Mouse (Mus musculus): ENCODE data around the gene Abtb2. TPM values are rescaled to one million over a fixed set of nuclear protein-coding genes. Genes with fewer than 3 reads are reported as not detected.
"Not testable (repeated sequence)": the region's sequence is repeated elsewhere in the genome, so short reads cannot be mapped to it uniquely, and the experiment has no call there.

The Abtb2 gene
- 10 to 100 TPM in 1 of 2 experiments, 1 to 10 TPM in 1; 9.5 to 11.9 TPM for total RNA-seq (2021)

DNA sequence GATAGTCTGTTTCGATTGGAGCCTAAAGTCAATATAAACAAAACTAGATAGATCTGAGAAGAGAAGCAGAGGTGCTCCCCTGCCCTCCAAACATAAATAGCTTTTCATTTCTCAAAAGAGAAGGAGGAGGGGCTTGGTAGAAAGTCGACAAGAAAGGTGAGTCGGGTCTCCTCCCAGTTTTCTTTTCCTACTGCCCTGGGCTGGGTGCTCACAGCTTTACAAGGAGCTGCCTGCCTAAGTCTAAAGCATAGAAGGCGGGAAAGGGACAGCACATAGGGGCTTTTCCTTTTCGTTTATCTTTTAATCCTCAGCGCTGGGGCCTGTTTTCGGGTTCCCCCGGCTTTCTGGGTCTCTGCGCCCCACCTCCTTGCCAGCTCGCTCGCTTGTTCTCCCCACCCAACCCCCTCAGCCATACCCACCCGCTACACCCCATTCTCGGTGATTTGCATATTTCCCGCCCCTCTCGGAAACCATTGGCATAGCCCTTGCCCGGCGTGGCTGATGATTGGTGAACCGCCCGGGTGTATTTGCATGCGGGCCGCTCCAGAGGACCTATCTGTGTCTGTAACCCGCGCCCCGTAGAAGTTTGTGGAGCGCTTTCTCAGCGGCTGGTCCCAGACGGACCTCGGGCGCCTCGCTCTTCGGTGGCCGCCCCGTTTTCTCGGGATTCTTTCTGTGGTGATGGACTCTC is at the start of gene Abtb2:
Gene Abtb2 (plus strand): TSS at position 579 of the 691 bp plus-strand sequence.
- DNase-seq = peak; percentile 94
- intact Hi-C loops (cut with DNase I) = loop anchor here (10.0 kb wide), 1 partner anchor 429 kb away; no protein-coding TSS in a partner anchor

- DNase-seq = no peak
- intact Hi-C loops (cut with DNase I) = no loop called here
These were observed 49.6 kb upstream of the Abtb2 start for GRCm38 (mm10) chr2:103516472-103516871.

- intact Hi-C loops (cut with DNase I) = no loop called here
- DNase-seq = no peak
These were observed 40.5 kb upstream of the Abtb2 start for GRCm38 (mm10) chr2:103525596-103525995.

GRCm38 (mm10) chr2:103547132-103547531 is 19.0 kb upstream of the Abtb2 start:
- intact Hi-C loops (cut with DNase I) = loop anchor here (5.0 kb wide), 1 partner anchor 90 kb away; no protein-coding TSS in a partner anchor
- peak; percentile 79 for DNase-seq

- intact Hi-C loops (cut with DNase I); DNase-seq: not testable (repeated sequence)
These were observed 15.8 kb upstream of the Abtb2 start for GRCm38 (mm10) chr2:103550301-103550700.

GRCm38 (mm10) chr2:103554041-103554440 is 12.1 kb upstream of the Abtb2 start:
- intact Hi-C loops (cut with DNase I) = no loop called here
- no peak for DNase-seq

DNA sequence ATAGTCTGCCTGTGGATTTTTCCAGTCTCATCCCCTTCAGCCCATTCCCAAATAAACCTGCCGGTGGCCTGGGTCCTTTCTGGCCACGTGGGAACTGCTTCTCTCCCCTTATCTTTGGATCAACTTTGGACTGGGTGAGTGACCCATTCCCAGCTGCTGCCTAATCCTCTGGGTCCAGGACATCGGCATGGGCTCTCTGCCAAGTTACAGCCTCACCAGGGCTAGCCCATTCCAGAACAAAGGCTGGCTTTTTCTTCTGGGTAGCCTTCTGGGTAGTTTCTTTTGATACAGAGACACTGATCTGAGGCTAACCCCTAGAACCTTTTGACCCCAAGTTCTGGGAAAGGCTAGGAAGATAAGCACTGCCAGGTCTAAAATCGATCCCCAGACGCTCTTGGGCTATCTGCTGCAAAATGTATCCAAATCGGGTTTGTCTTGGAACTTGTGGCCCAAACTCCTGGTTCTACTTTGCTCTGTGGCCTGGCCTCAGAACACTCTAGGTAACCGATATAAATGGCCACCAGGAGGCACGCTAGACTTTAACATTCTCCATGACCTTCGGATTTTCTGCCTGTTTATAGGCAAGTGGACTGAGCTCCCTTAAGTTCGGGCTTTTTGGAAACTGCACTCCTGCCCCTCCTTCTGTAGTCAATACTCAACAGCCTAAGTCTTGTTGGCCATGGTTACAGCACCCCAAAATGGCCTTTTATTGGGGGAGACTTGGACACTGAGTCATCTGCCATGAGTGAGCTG is 9.8 kb upstream of the Abtb2 start:
- DNase-seq = no peak
- intact Hi-C loops (cut with DNase I) = no loop called here

- intact Hi-C loops (cut with DNase I) = loop anchor here (10.0 kb wide), 1 partner anchor 434 kb away; no protein-coding TSS in a partner anchor
- no peak for DNase-seq
These were observed 5.2 kb upstream of the Abtb2 start for GRCm38 (mm10) chr2:103560955-103561354.

- no peak for DNase-seq
- intact Hi-C loops (cut with DNase I) = loop anchor here (10.0 kb wide), 1 partner anchor 430 kb away; no protein-coding TSS in a partner anchor
These were observed 1.6 kb upstream of the Abtb2 start for GRCm38 (mm10) chr2:103564427-103565023.

- DNase-seq = peak; percentile 47
- intact Hi-C loops (cut with DNase I) = loop anchor here (10.0 kb wide), 1 partner anchor 430 kb away; no protein-coding TSS in a partner anchor
These were observed 929 bp upstream of the Abtb2 start for GRCm38 (mm10) chr2:103565171-103565591.

- DNase-seq = no peak
- intact Hi-C loops (cut with DNase I) = loop anchor here (10.0 kb wide), 1 partner anchor 428 kb away; no protein-coding TSS in a partner anchor
These were observed 258 bp downstream of the Abtb2 start for GRCm38 (mm10) chr2:103566423-103566712.

- intact Hi-C loops (cut with DNase I) = loop anchor here (10.0 kb wide), 1 partner anchor 428 kb away; no protein-coding TSS in a partner anchor
- peak; percentile 56 for DNase-seq
These were observed 807 bp downstream of the Abtb2 start for GRCm38 (mm10) chr2:103566713-103567521.

GRCm38 (mm10) chr2:103568161-103568560 is 2.1 kb downstream of the Abtb2 start:
- DNase-seq = peak; percentile 29
- intact Hi-C loops (cut with DNase I) = loop anchor here (10.0 kb wide), 1 partner anchor 427 kb away; no protein-coding TSS in a partner anchor

GRCm38 (mm10) chr2:103569716-103570115 is 3.6 kb downstream of the Abtb2 start:
- intact Hi-C loops (cut with DNase I) = loop anchor here (10.0 kb wide), 1 partner anchor 425 kb away; no protein-coding TSS in a partner anchor
- DNase-seq = no peak

DNA sequence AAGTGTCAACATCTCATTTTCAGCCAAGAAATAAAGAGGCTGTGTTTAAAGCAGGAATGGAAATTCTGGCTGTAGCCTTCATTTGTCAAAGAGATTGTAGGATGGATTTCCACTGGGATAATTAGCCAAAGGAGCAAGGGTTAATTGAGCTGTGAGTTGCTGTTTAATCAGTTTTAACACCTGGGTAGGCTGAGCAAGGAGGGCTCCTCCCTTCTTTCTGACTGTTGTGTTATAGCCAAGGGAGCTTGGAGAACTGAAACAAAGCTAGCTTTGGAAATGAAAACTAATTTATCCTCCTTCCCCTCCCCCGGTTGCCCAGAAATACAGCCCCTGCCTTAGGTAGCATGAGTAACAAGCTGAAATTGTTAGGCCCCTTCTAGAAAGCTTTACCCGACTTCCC is 6.2 kb downstream of the Abtb2 start:
- DNase-seq = no peak
- intact Hi-C loops (cut with DNase I) = no loop called here

DNA sequence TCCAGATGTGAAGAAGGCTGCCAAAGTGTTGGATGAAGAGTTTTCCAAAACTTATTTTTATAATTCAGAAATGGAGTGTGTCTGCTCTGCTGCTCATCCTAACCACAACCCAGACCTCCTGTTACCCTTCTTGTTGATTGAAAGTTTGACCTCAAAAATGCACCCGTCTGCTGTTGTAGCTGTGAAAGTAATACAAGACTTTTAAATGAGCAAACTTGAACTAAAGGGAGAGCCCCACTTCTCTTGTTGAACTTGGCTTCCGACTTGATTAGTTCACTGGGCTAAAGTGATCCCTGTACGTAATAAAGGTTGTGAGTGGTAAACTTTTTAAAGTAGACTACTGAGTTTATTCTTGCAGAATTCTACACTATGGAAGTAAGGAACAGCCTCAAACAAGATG is 10.3 kb downstream of the Abtb2 start:
- no peak for DNase-seq
- intact Hi-C loops (cut with DNase I) = no loop called here

DNA sequence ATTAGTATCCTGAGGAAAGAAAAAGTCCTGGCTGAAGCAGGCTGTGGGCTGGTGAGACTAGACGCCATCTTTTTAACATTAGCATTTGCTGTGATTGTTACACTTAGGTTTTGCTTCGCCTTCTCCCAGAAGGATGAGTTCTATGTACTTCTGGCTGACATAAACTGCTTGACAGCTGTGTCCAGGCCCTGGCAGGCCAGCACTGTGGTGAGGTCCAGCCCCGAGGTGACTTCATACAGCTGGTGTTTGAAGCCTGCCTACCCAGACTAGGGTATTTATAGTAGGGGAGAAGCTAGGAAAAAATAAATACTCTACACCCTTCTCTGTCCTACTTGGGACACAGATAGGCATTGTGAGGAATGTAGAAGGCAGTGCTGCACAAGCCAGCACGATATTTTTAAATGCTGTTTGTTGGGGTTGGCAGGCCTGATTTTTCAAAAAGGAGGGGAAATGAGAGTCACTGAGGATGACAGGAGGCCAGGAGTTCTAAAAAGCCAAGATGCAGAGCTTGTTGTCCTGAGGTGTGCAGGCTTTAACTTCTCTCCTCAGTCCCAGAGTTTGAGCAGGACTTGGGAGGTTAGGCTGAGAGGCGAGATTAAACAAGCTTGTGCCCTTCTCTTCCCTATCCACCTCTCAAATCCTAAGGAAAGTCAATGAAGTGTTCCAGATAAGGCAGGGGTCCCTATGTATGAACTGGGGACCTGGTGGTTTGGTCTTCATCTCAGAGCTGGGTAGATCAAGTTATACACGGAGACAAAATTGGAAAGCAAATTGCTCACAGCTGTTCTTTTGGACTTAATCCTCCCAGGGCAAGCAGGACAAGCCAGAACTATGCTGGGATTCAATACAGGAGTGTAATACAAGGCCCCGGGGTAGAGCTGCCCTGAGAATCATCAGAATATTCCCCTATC is 11.9 kb downstream of the Abtb2 start:
- intact Hi-C loops (cut with DNase I) = no loop called here
- DNase-seq = no peak

DNA sequence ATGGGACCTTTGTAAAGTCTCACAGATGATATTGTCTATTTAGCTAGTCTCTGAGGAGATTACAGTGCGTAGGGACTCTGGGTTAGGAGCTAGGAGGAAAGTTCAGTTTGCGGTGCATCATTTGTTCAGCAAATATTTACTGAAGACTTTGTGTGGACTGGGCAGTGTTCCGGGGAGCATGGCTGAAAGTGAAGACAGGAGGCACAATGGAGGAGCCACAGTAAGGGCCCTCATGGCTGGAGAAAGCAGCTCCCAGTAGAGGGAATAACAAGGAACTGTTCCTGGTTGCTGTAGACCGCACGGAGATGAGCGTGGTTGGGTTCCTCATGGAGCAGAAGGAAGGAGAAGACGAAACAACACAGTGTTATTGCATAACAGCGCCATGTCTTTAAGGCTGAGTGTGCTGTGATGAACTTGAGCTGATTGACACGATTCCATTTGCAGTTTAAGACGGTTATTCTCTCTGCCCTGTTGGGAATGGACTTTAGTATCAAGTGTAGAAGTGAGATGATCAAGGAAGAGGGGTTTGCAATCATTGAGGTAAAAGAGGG is 12.6 kb downstream of the Abtb2 start:
- DNase-seq = no peak
- intact Hi-C loops (cut with DNase I) = no loop called here

- intact Hi-C loops (cut with DNase I) = no loop called here
- no peak for DNase-seq
These were observed 14.6 kb downstream of the Abtb2 start for GRCm38 (mm10) chr2:103580756-103581155.
